In genomic region chr13:56433466-56433865, GRCm38 (mm10) we compare ENCODE assay signal across 9 mouse cellular contexts. TPM values are rescaled to one million over a fixed set of nuclear protein-coding genes. Genes with fewer than 3 reads are reported as not detected.
DNase-seq lines count a peak whose midpoint lies in the region; ATAC-seq lines count a peak whose summit lies in the region.
"Had no signal": no experiment of that assay in that cellular context is flagged by ENCODE, and none has a peak within 500 bp of the region (broad histone marks: within the 10 kb centered on the region; RNA-seq: fewer than 3 reads in every experiment).

No protein-coding gene starts in this region.

- no peaks in the 10 kb centered on the region for H3K9me3 ChIP-seq in kidney, embryonic 15.5 days (replicated peaks)

- WGBS in kidney, embryonic 15.5 days, result 10% methylated on average over 10 of the region's 10 CpGs

- no peaks in the 10 kb centered on the region for H3K36me3 ChIP-seq in kidney, embryonic 15.5 days

- no peak overlapping the region for H3K4me2 ChIP-seq in kidney, embryonic 15.5 days

- H3K9ac ChIP-seq in kidney, embryonic 15.5 days, result no peak overlapping the region

- DNase-seq in kidney, adult 18-20 months, result peak; percentile 61
- peak; percentile 12 for DNase-seq in adipocyte (ENCODE audit: low spot score)
- DNase-seq in cerebellum, postnatal 36 days, result peak; percentile 73 to 76
- DNase-seq in gastrocnemius, postnatal 10 days, result peak; percentile 73
- peak; percentile 50 to 58 for DNase-seq in layer of hippocampus, postnatal 36 days
- DNase-seq in thymus, postnatal 0 days (ENCODE audit: low spot score), result peak; percentile 62

- ATAC-seq in kidney, embryonic 15.5 days (replicated peaks; ENCODE audit: low FRiP score), result no peak
- ATAC-seq in megakaryocyte progenitor cell, adult 5-6 weeks (replicated peaks; ENCODE audit: poor library complexity), result peak; percentile 67

- no peak overlapping the region for H3K27ac ChIP-seq in kidney, embryonic 15.5 days

- peaks cover 28% of the 10 kb centered on the region for H3K4me1 ChIP-seq in kidney, embryonic 15.5 days

- peaks cover 27% of the 10 kb centered on the region for H3K27me3 ChIP-seq in kidney, embryonic 15.5 days

- no peak overlapping the region for H3K4me3 ChIP-seq in kidney, embryonic 15.5 days (replicated peaks)

RNA-seq across cellular contexts. Expression of gene Slc25a48, which starts 4.7 kb away (rescaled TPM):
- 0.45 and 0.59 TPM in 2 replicates for polyA plus RNA-seq in kidney, embryonic 15.5 days (2015; fragmentation: Nextera tagmentation; extraction: Ambion mirVana)
- under 1 TPM in 1 of 2 experiments, not detected in 1; 0.12 TPM for total RNA-seq in gastrocnemius, postnatal 10 days (2021)
- under 1 TPM in 1 of 2 experiments, not detected in 1; 0.10 TPM for total RNA-seq in layer of hippocampus, postnatal 36 days (2021)
- 0.05 TPM in 1 of 2 replicates, not detected in the other for total RNA-seq in megakaryocyte progenitor cell, adult 5-6 weeks (2015)
- total RNA-seq in megakaryocyte progenitor cell, adult 5-6 weeks (2017), result not detected in 2 replicates
- polyA plus RNA-seq in thymus, postnatal 0 days (2015; fragmentation: Nextera tagmentation; extraction: Ambion mirVana), result 0.12 and 0.14 TPM in 2 replicates

RNA-seq across cellular contexts. Expression of gene Gm3045, which starts 7.1 kb away (rescaled TPM):
- not detected in 2 replicates for polyA plus RNA-seq in kidney, embryonic 15.5 days (2015; fragmentation: Nextera tagmentation; extraction: Ambion mirVana)
- total RNA-seq in gastrocnemius, postnatal 10 days (2021), result not detected
- not detected for total RNA-seq in layer of hippocampus, postnatal 36 days (2021)
- total RNA-seq in megakaryocyte progenitor cell, adult 5-6 weeks (2015), result not detected in 2 replicates
- total RNA-seq in megakaryocyte progenitor cell, adult 5-6 weeks (2017), result not detected in 2 replicates
- not detected in 2 replicates for polyA plus RNA-seq in thymus, postnatal 0 days (2015; fragmentation: Nextera tagmentation; extraction: Ambion mirVana)
- polyA plus RNA-seq: lung, embryonic 16.5 days had no signal

RNA-seq across cellular contexts. Expression of gene Il9, which starts 48.6 kb away (rescaled TPM):
- polyA plus RNA-seq in kidney, embryonic 15.5 days (2015; fragmentation: Nextera tagmentation; extraction: Ambion mirVana), result not detected in 2 replicates
- total RNA-seq in gastrocnemius, postnatal 10 days (2021), result not detected
- total RNA-seq in layer of hippocampus, postnatal 36 days (2021), result not detected
- total RNA-seq in megakaryocyte progenitor cell, adult 5-6 weeks (2015), result not detected in 2 replicates
- not detected in 2 replicates for total RNA-seq in megakaryocyte progenitor cell, adult 5-6 weeks (2017)
- polyA plus RNA-seq in thymus, postnatal 0 days (2015; fragmentation: Nextera tagmentation; extraction: Ambion mirVana), result 1.2 and 2.6 TPM in 2 replicates
- polyA plus RNA-seq: lung, embryonic 16.5 days had no signal

Comparison
In these comparisons a context has a peak if more than half of its experiments do, and no peak if none do; other contexts are left out.
1. DNase-seq: peak in every context shown above with its lines; median percentile 74 in cerebellum, postnatal 36 days; 73 in gastrocnemius, postnatal 10 days; 62 in thymus, postnatal 0 days; 61 in kidney, adult 18-20 months; 54 in layer of hippocampus, postnatal 36 days; 12 in adipocyte.